Mouse (Mus musculus): Measurements from ENCODE around the gene Taf5.

GRCm38 (mm10) chr19:47019326-47019725, 48.2 kb upstream of the Taf5 start:
- no peak for TF ChIP-seq CTCF (IDR thresholded peaks at IDR 0.05)
- no peak for TF ChIP-seq POLR2A (IDR thresholded peaks at IDR 0.05; ENCODE audit: insufficient read depth, low read depth, low read length)
- no peak for TF ChIP-seq EP300 (IDR thresholded peaks at IDR 0.05; ENCODE audit: insufficient read depth, low read depth, low read length)
